Mouse (Mus musculus) layer of hippocampus, adult 9-11 months (tissue): ENCODE results near the gene 4932415D10Rik.

Experiments
- DNase-seq: peaks from one replicate; pipeline ENCODE4 v3.0.0; 2022

Gene 4932415D10Rik

GRCm38 (mm10) chr10:82316482-82316881, at the start of gene 4932415D10Rik:
Gene 4932415D10Rik, minus strand, starts transcription at chr10:82316582.
- DNase-seq = no peak

DNA sequence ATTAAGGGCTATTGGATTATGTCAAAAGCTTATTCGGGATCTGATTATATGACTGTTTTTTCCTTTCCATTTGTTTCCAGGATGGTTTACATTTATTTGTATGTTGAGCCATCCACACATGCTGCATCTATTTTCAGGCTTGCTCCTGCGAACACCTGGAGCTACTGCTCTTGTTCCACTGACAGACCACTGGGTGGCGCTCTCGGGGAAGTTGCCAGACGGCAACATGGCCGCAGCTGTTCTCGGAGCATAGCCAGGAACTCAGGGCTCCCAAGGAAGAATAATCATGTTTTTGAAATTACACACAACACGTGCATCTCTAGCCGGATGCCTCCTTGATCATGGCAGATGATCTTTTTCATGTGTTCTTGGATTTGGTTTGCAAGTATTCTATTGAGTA, 45.5 kb upstream of the 4932415D10Rik start:
- DNase-seq = no peak

DNA sequence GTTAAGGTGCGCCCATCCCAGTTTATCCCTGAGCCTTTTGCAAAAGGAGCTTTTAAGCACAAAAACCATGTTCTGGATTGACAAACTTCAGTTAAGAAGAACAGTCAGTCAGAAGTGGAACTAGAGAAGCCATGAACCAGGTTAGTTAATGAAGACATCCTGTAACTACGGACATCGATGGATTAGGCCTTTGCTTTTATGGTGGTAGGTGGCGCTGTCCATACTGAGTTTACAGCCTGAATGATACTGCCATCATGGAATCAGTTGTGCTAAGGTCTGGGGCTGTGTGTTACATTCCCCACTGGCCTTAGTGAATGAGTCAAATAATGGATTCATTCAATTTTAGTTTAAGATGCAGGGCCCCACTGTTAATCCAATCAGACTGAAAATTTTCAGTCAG, 39.0 kb upstream of the 4932415D10Rik start:
- DNase-seq = no peak

DNA sequence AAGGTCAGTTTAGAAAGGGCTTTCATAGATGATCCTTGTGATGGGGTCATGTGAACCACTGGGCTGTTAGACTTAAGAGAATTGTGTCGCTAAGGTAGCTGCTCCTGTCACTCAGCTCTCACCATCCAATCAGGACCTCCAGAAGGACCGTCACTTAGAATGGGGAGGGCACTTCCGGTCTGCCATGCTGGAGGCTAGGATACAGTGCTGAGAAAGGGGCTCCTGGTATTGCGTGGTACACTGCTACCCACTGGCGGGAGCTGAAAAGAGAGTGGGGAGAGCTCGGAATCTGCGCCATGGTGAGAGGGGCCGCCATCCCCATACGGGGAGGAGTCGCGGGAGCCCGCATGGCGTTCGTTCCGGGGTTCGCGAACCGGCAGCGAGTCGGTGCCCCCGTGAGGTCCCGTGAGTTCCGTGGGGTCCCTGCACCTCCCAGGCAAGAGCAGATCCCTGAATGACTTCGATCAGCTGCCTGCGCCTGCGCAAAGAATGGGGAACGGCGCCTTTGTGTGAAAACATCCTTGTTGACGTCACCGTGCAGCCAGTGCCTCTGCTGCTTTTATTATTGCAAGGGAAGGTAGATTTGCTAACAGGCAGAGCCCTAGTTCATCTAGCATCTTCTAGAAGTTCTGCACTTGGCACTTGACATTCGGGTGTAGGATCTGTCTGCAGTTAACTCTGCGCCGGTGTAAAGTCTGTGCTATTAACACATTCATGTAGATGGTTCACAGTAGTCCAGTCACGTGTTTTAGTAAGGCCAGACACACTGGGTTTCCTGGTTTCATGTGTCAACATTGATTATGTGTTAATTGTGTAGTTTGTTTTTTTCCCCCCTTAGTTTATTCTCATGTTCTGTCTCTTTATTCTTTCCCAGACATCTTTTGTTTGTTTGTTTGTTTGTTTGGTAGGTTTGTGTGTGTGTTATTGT, 38.0 kb upstream of the 4932415D10Rik start, which contains the start of gene Gm4924:
Gene Gm4924 (plus strand): TSS at position 173 of the 928 bp plus-strand sequence.
- peak; percentile 92 for DNase-seq

DNA sequence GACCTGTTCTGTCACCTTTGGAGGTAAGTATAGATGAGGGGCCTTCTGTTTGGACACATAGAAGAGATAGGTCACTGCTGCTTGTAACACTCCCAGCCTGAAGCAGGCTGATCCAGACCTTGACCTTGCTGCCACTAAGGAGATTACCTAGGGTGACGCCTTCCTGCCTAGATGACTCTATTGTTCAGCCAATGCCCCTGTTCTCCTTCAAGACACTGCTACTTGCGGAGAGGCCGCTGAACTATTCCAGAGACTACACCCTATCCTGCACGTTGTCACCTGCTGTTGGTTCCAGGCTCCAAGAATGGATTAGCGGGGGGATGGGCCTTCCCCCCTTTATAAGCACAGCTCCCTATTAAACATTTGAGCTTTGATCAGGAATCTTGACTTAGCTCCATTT, 13.4 kb upstream of the 4932415D10Rik start:
- no peak for DNase-seq

DNA sequence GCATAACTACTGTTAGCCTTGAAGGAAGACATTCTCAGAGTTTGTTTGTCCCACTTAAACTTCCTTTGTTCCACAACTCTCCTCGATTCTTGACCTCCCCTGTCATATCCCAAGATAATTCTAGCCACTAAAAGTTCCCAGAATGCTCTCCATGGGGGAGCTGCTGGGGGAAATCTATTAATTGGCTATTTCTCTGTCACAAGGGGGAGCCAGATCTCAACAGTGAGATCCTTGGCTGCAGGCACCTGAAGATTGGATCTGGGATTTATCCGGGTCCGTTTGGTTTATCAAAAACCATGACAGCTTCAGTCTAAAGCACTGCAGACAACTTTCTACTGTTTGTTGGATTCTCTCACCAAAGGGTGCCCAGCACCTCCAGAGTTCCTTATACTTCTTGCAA, 3.8 kb upstream of the 4932415D10Rik start:
- DNase-seq = no peak

- no peak for DNase-seq
Observed at GRCm38 (mm10) chr10:82296440-82296839, 19.9 kb downstream of the 4932415D10Rik start.

GRCm38 (mm10) chr10:82257331-82257730, 59.1 kb downstream of the 4932415D10Rik start:
- DNase-seq = no peak

DNA sequence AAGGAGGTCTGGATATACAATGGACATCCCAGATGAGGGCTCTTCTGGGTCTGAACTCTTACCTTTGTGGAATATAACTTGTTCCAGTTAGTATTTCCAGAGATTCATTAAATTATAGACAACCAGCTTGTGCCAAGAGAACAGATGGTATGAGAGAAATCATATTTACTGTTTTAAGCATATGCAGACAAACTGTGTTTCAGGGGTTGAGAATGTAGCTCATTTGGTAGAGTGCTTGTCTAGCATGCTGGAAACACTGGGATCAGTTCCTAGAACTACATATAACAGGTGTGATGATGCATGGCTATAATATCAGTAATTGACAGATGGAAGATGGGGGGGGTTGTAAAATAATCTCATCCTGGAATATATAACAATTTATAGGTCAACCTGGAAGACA, 71.4 kb downstream of the 4932415D10Rik start:
- no peak for DNase-seq

DNA sequence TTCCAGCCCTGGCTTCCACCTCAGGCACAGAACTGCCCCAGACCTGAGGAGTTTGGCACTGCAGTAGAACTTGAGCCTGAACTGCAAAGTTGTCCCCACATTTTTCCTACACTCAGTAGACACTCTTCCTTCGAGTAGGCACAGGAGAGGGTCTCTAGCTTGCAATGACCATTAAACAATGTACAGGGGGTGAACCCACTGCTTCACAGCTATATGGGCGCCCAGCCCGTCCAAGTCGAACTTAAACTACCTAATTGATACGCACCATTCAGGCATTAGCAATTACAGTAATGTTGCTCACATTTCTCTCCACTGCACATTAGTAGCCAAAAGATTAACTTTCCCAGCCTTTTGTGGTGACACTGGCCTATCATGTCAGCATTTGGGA, 75.0 kb downstream of the 4932415D10Rik start:
- no peak for DNase-seq

DNA sequence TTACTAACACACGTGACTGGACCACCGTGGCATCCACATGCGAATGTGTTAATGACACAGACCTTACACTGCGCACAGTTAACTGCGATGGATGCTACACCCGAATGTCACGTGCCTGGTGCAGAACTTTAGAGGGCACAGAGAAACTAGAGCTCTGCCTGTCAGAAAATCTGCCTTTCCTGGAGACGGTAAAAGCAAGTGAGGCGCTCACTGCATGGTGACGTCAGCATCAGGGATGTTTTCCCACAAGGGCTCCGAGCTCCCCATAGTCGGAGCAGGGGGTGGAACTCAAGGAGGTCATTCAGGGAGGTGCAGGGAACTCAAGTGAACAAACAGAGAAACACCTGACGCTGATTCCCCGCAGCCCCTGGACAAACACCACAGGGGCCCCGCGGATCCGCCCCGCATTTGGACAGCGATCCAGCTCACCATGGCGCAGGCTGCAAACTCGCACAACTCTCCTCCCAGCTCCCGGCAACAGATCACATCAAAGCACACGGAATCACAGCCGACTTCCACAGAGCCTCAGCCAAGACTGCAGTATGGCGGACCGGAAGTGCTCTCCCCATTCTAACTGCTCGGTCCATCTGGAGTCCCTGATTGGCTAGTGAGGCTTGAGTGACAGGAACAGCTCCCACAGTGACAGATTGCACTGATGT, 75.5 kb downstream of the 4932415D10Rik start, which contains the start of gene Zfp938:
Gene Zfp938 (minus strand): TSS at position 539 of the 659 bp plus-strand sequence.
- DNase-seq = peak; percentile 93
